In the genomic region with DNA sequence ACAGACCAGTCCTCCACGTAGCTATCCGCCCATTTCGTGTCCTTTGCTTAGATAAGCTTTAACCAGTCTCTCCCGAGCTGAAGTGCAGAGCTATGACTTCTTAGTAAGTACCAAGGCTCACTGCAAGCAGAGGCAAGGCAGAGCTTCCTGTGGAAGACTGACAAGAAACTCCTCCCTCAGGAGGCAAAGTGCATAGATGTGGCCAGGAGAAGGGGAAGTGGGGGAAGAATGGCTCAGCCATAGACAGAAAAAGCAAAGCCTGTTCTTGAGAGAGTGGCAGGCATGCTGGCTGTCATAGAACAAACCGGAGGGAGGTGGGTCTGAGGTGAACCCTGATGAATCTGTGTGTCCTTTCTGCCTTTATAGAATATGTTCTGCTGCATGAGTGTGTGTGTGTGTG, we compare ENCODE assay signal across 16 mouse cellular contexts. TPM values are rescaled to one million over a fixed set of nuclear protein-coding genes. Genes with fewer than 3 reads are reported as not detected.
DNase-seq lines count a peak whose midpoint lies in the region; ATAC-seq and TF ChIP-seq lines count a peak whose summit lies in the region.
"Had no signal": no experiment of that assay in that cellular context is flagged by ENCODE, and none has a peak within 500 bp of the region (broad histone marks: within the 10 kb centered on the region; RNA-seq: fewer than 3 reads in every experiment).

No protein-coding gene starts in this region.

- H3K4me3 ChIP-seq in heart, embryonic 15.5 days, result no peak overlapping the region
- H3K4me3 ChIP-seq in limb, embryonic 14.5 days (replicated peaks; ENCODE audit: low read length), result no peak overlapping the region
- H3K4me3 ChIP-seq in forebrain, embryonic 11.5 days (ENCODE audit: low read depth, low read length), result no peak overlapping the region
- H3K4me3 ChIP-seq: forebrain, embryonic 15.5 days; gastrocnemius, adult 2 months had no signal

- intact Hi-C loops in heart, postnatal 25 days (cut with DNase I), result no loop called here

- H3K4me2 ChIP-seq in heart, embryonic 15.5 days, result no peak overlapping the region
- H3K4me2 ChIP-seq in limb, embryonic 14.5 days (replicated peaks; ENCODE audit: low read depth, low read length, severe bottlenecking), result no peak overlapping the region
- no peak overlapping the region for H3K4me2 ChIP-seq in forebrain, embryonic 11.5 days (ENCODE audit: low read depth, low read length, severe bottlenecking)
- H3K4me2 ChIP-seq: forebrain, embryonic 15.5 days; hindbrain, embryonic 14.5 days had no signal

- no peak for DNase-seq in heart, postnatal 25 days (ENCODE audit: low spot score)
- DNase-seq in thymus, postnatal 0 days (ENCODE audit: low spot score), result peak; percentile 9
- DNase-seq in thymus, postnatal 4 days, result no peak
- DNase-seq in limb, embryonic 14.5 days (ENCODE audit: low spot score), result no peak
- DNase-seq in forebrain, embryonic 11.5 days (ENCODE audit: low spot score), result no peak
- no peak for DNase-seq in urinary bladder, postnatal 4 days (ENCODE audit: low spot score in 2 of 2)
- DNase-seq: cerebellum, postnatal 10 days; gastrocnemius, adult 2 months; heart, adult 11 months; left cerebral cortex, postnatal 4 days; liver, postnatal 0 days had no signal

- H3K36me3 ChIP-seq in heart, embryonic 15.5 days, result no peaks in the 10 kb centered on the region
- no peaks in the 10 kb centered on the region for H3K36me3 ChIP-seq in limb, embryonic 14.5 days (ENCODE audit: control insufficient read depth, insufficient read depth, low read length)
- H3K36me3 ChIP-seq in forebrain, embryonic 11.5 days (ENCODE audit: control insufficient read depth, insufficient read depth, low read length), result no peaks in the 10 kb centered on the region
- H3K36me3 ChIP-seq: forebrain, embryonic 15.5 days had no signal

- no peak for TF ChIP-seq POLR2A in limb, embryonic 14.5 days (IDR thresholded peaks at IDR 0.05; ENCODE audit: borderline replicate concordance, extremely low read depth, insufficient read depth, insufficient read length)

- no peak overlapping the region for H3K9ac ChIP-seq in heart, embryonic 15.5 days
- H3K9ac ChIP-seq in limb, embryonic 14.5 days (ENCODE audit: low read depth, low read length, severe bottlenecking), result no peak overlapping the region
- no peak overlapping the region for H3K9ac ChIP-seq in forebrain, embryonic 11.5 days (ENCODE audit: low read length)
- H3K9ac ChIP-seq: forebrain, embryonic 15.5 days; hindbrain, embryonic 14.5 days; liver, postnatal 0 days had no signal

- ATAC-seq in heart, embryonic 15.5 days (replicated peaks; ENCODE audit: insufficient number of reproducible peaks, insufficient read depth, low FRiP score, low read depth), result no peak; the same call in 1 of the 2 replicates
- no peak for ATAC-seq in limb, embryonic 14.5 days (ENCODE audit: low FRiP score, low read depth)
- ATAC-seq in forebrain, embryonic 11.5 days (replicated peaks; ENCODE audit: low FRiP score), result no peak
- ATAC-seq: forebrain, embryonic 15.5 days; intestine, postnatal 0 days; liver, postnatal 0 days had no signal

- H3K27me3 ChIP-seq in heart, embryonic 15.5 days, result no peaks in the 10 kb centered on the region
- no peaks in the 10 kb centered on the region for H3K27me3 ChIP-seq in limb, embryonic 14.5 days (ENCODE audit: control insufficient read depth, insufficient read depth, low read length)
- no peaks in the 10 kb centered on the region for H3K27me3 ChIP-seq in forebrain, embryonic 11.5 days (ENCODE audit: control insufficient read depth, insufficient read depth, low read length)
- H3K27me3 ChIP-seq: forebrain, embryonic 15.5 days had no signal

- WGBS in heart, embryonic 15.5 days, result 24% methylated on average over 5 of the region's 5 CpGs
- 70% methylated on average over 5 of the region's 5 CpGs for WGBS in limb, embryonic 14.5 days
- WGBS in forebrain, embryonic 11.5 days, result 82% methylated on average over 5 of the region's 5 CpGs

- H3K27ac ChIP-seq in heart, embryonic 15.5 days, result peak overlapping the region; percentile 37
- peak overlapping the region; percentile 78 for H3K27ac ChIP-seq in limb, embryonic 14.5 days (replicated peaks; ENCODE audit: low read depth, low read length)
- no peak overlapping the region for H3K27ac ChIP-seq in forebrain, embryonic 11.5 days (ENCODE audit: low read depth, low read length)
- H3K27ac ChIP-seq: forebrain, embryonic 15.5 days; gastrocnemius, adult 2 months; hindbrain, embryonic 14.5 days; macrophage had no signal

- H3K4me1 ChIP-seq in heart, embryonic 15.5 days (replicated peaks), result peaks cover 4% of the 10 kb centered on the region
- peaks cover 18% of the 10 kb centered on the region for H3K4me1 ChIP-seq in limb, embryonic 14.5 days (ENCODE audit: control insufficient read depth, insufficient read depth, low read length)
- no peaks in the 10 kb centered on the region; the same call in 1 of the 2 replicates for H3K4me1 ChIP-seq in forebrain, embryonic 11.5 days (replicated peaks; ENCODE audit: control insufficient read depth, insufficient read depth, low read length)

- H3K9me3 ChIP-seq in heart, embryonic 15.5 days (replicated peaks), result no peaks in the 10 kb centered on the region
- no peaks in the 10 kb centered on the region for H3K9me3 ChIP-seq in limb, embryonic 14.5 days (ENCODE audit: control insufficient read depth, low read length)
- no peaks in the 10 kb centered on the region for H3K9me3 ChIP-seq in forebrain, embryonic 11.5 days (ENCODE audit: control insufficient read depth, low read length)
- H3K9me3 ChIP-seq: forebrain, embryonic 15.5 days had no signal

RNA-seq across cellular contexts. Expression of a gene that starts 30.2 kb away (rescaled TPM):
- polyA plus RNA-seq in heart, embryonic 15.5 days (2015; fragmentation: Nextera tagmentation; extraction: Ambion mirVana), result 60.0 and 62.3 TPM in 2 replicates
- total RNA-seq in heart, postnatal 25 days (2021), result 100 to 1,000 TPM; 119 to 122 TPM
- polyA plus RNA-seq in thymus, postnatal 0 days (2015; fragmentation: Nextera tagmentation; extraction: Ambion mirVana), result 6.9 and 10.4 TPM in 2 replicates
- polyA plus RNA-seq in limb, embryonic 14.5 days (2012; rRNA removed), result 57.3 and 58.2 TPM in 2 replicates
- 126 and 144 TPM in 2 replicates for polyA plus RNA-seq in limb, embryonic 14.5 days (2014; fragmentation: Nextera tagmentation; extraction: Ambion mirVana)
- 49.7 and 58.4 TPM in 2 replicates for polyA plus RNA-seq in forebrain, embryonic 11.5 days (2014; fragmentation: Nextera tagmentation; extraction: Ambion mirVana)
- polyA plus RNA-seq: macrophage had no signal
